Mouse (Mus musculus): ENCODE results near the gene Gtf2e1. TPM values are rescaled to one million over a fixed set of nuclear protein-coding genes. Genes with fewer than 3 reads are reported as not detected.

The Gtf2e1 gene
- 24.5 and 25.0 TPM in 2 replicates for polyA plus RNA-seq (2015; fragmentation: Nextera tagmentation; extraction: Ambion mirVana)

- Histone ChIP-seq H3K4me3 (peak within 1 kb of the TSS; percentile 64), H3K36me3 (peaks cover 19% of the 10 kb centered on the region; the same call in 1 of the 2 replicates), H3K4me1 (peaks cover 14% of the 10 kb centered on the region), H3K27ac (peak within 1 kb of the TSS; percentile 97), H3K9ac (peak within 1 kb of the TSS; percentile 82), H3K27me3 (no peaks in the 10 kb centered on the region), H3K4me2 (peak within 1 kb of the TSS; percentile 62), H3K9me3 (no peaks in the 10 kb centered on the region)
- 2% methylated on average over 41 of the region's 41 CpGs for WGBS
- ATAC-seq (ENCODE audit: insufficient number of reproducible peaks, low FRiP score, low TSS enrichment, low read depth) = peak; percentile 99
Measured at GRCm38 (mm10) chr16:37539611-37540580, at the start of gene Gtf2e1, which contains the start of gene Rabl3. Gene Gtf2e1, minus strand, starts transcription at chr16:37539789. Gene Rabl3, plus strand, starts transcription at chr16:37539885.

- WGBS = 80% methylated on average over 8 of the region's 8 CpGs
- no peak overlapping the region for H3K9ac ChIP-seq
- no peak overlapping the region for H3K27ac ChIP-seq
- no peaks in the 10 kb centered on the region for H3K27me3 ChIP-seq
- peaks cover 11% of the 10 kb centered on the region for H3K4me1 ChIP-seq
- H3K9me3 ChIP-seq = no peaks in the 10 kb centered on the region
- no peak overlapping the region for H3K4me3 ChIP-seq
- ATAC-seq (ENCODE audit: insufficient number of reproducible peaks, low FRiP score, low TSS enrichment, low read depth) = no peak
- peak overlapping the region; percentile 42; the same call in 1 of the 2 replicates for H3K4me2 ChIP-seq
- H3K36me3 ChIP-seq = no peaks in the 10 kb centered on the region
Measured at GRCm38 (mm10) chr16:37585129-37585563, 45.6 kb upstream of the Gtf2e1 start.

GRCm38 (mm10) chr16:37584218-37585035 lies 44.8 kb upstream of the Gtf2e1 start:
- Histone ChIP-seq H3K9ac (peak overlapping the region; percentile 2; the same call in 1 of the 2 replicates), H3K4me1 (peaks cover 11% of the 10 kb centered on the region), H3K9me3 (no peaks in the 10 kb centered on the region), H3K27ac (peak overlapping the region; percentile 52), H3K27me3 (no peaks in the 10 kb centered on the region), H3K36me3 (no peaks in the 10 kb centered on the region), H3K4me3 (peak overlapping the region; percentile 26), H3K4me2 (peak overlapping the region; percentile 42)
- ATAC-seq (ENCODE audit: insufficient number of reproducible peaks, low FRiP score, low TSS enrichment, low read depth) = peak; percentile 51
- 4% methylated on average over 25 of the region's 25 CpGs for WGBS

GRCm38 (mm10) chr16:37583801-37584200 lies 44.2 kb upstream of the Gtf2e1 start:
- ATAC-seq (ENCODE audit: insufficient number of reproducible peaks, low FRiP score, low TSS enrichment, low read depth) = no peak
- H3K27ac ChIP-seq = no peak overlapping the region
- 22% methylated on average over 6 of the region's 6 CpGs for WGBS
- no peaks in the 10 kb centered on the region for H3K9me3 ChIP-seq
- H3K9ac ChIP-seq = no peak overlapping the region
- 0 out of 2 replicates have a peak overlapping the region, but pooled peaks have one; percentile 26 for H3K4me3 ChIP-seq
- H3K4me1 ChIP-seq = peaks cover 11% of the 10 kb centered on the region
- no peaks in the 10 kb centered on the region for H3K27me3 ChIP-seq
- H3K36me3 ChIP-seq = no peaks in the 10 kb centered on the region
- H3K4me2 ChIP-seq = peak overlapping the region; percentile 42

- Histone ChIP-seq H3K9me3 (no peaks in the 10 kb centered on the region), H3K27ac (no peak overlapping the region), H3K36me3 (no peaks in the 10 kb centered on the region), H3K4me2 (no peak overlapping the region), H3K4me3 (no peak overlapping the region), H3K4me1 (peaks cover 11% of the 10 kb centered on the region), H3K9ac (no peak overlapping the region), H3K27me3 (no peaks in the 10 kb centered on the region)
- 89% methylated on average over 3 of the region's 3 CpGs for WGBS
- no peak for ATAC-seq (ENCODE audit: insufficient number of reproducible peaks, low FRiP score, low TSS enrichment, low read depth)
Measured at GRCm38 (mm10) chr16:37583306-37583705, 43.7 kb upstream of the Gtf2e1 start.

GRCm38 (mm10) chr16:37581901-37582300 lies 42.3 kb upstream of the Gtf2e1 start:
- Histone ChIP-seq H3K4me2 (no peak overlapping the region), H3K27me3 (no peaks in the 10 kb centered on the region), H3K4me3 (no peak overlapping the region), H3K36me3 (no peaks in the 10 kb centered on the region), H3K9me3 (no peaks in the 10 kb centered on the region), H3K4me1 (peaks cover 11% of the 10 kb centered on the region), H3K27ac (no peak overlapping the region), H3K9ac (no peak overlapping the region)
- no peak for ATAC-seq (ENCODE audit: insufficient number of reproducible peaks, low FRiP score, low TSS enrichment, low read depth)
- 88% methylated on average over 3 of the region's 3 CpGs for WGBS

- no peaks in the 10 kb centered on the region for H3K27me3 ChIP-seq
- no peak overlapping the region for H3K27ac ChIP-seq
- peaks cover 11% of the 10 kb centered on the region for H3K4me1 ChIP-seq
- H3K36me3 ChIP-seq = no peaks in the 10 kb centered on the region
- 80% methylated on average over 4 of the region's 4 CpGs for WGBS
- no peak for ATAC-seq (ENCODE audit: insufficient number of reproducible peaks, low FRiP score, low TSS enrichment, low read depth)
- no peaks in the 10 kb centered on the region for H3K9me3 ChIP-seq
- H3K4me2 ChIP-seq = no peak overlapping the region
- no peak overlapping the region for H3K4me3 ChIP-seq
- H3K9ac ChIP-seq = no peak overlapping the region
Measured at GRCm38 (mm10) chr16:37580651-37581050, 41.1 kb upstream of the Gtf2e1 start.

- Histone ChIP-seq H3K27me3 (no peaks in the 10 kb centered on the region), H3K4me3 (no peak within 1 kb of the TSS), H3K36me3 (no peaks in the 10 kb centered on the region), H3K4me1 (peaks cover 11% of the 10 kb centered on the region), H3K4me2 (no peak within 1 kb of the TSS), H3K27ac (no peak within 1 kb of the TSS), H3K9ac (no peak within 1 kb of the TSS), H3K9me3 (no peaks in the 10 kb centered on the region)
- no peak for ATAC-seq (ENCODE audit: insufficient number of reproducible peaks, low FRiP score, low TSS enrichment, low read depth)
- 58% methylated on average over 4 of the region's 4 CpGs for WGBS
Measured at GRCm38 (mm10) chr16:37579994-37580393, 40.4 kb upstream of the Gtf2e1 start, which contains the start of gene Hgd. Gene Hgd, plus strand, starts transcription at chr16:37580153.

GRCm38 (mm10) chr16:37579591-37579990 lies 40.0 kb upstream of the Gtf2e1 start:
- WGBS = 83% methylated on average over 1 of the region's 1 CpGs
- Histone ChIP-seq H3K4me2 (no peak overlapping the region), H3K9me3 (no peaks in the 10 kb centered on the region), H3K36me3 (no peaks in the 10 kb centered on the region), H3K4me3 (no peak overlapping the region), H3K9ac (no peak overlapping the region), H3K27ac (no peak overlapping the region), H3K4me1 (peaks cover 10% of the 10 kb centered on the region), H3K27me3 (no peaks in the 10 kb centered on the region)
- no peak for ATAC-seq (ENCODE audit: insufficient number of reproducible peaks, low FRiP score, low TSS enrichment, low read depth)

- 78% methylated on average over 1 of the region's 3 CpGs for WGBS
- ATAC-seq (ENCODE audit: insufficient number of reproducible peaks, low FRiP score, low TSS enrichment, low read depth) = no peak
Measured at GRCm38 (mm10) chr16:37575325-37575724, 35.7 kb upstream of the Gtf2e1 start.

GRCm38 (mm10) chr16:37573061-37573460 lies 33.5 kb upstream of the Gtf2e1 start:
- Histone ChIP-seq H3K27ac (no peak overlapping the region), H3K27me3 (no peaks in the 10 kb centered on the region)
- 93% methylated on average over 5 of the region's 5 CpGs for WGBS

More at GRCm38 (mm10) chr16:37575325-37575724, 35.7 kb upstream of the Gtf2e1 start:
- Histone ChIP-seq H3K9me3 (no peaks in the 10 kb centered on the region), H3K36me3 (no peaks in the 10 kb centered on the region), H3K27ac (no peak overlapping the region), H3K4me3 (no peak overlapping the region), H3K4me1 (0 out of 2 replicates have a peak, but pooled peaks cover 9% of the 10 kb centered on the region), H3K27me3 (no peaks in the 10 kb centered on the region), H3K9ac (no peak overlapping the region), H3K4me2 (no peak overlapping the region)

More at GRCm38 (mm10) chr16:37573061-37573460, 33.5 kb upstream of the Gtf2e1 start:
- Histone ChIP-seq H3K4me2 (no peak overlapping the region), H3K9ac (no peak overlapping the region), H3K9me3 (no peaks in the 10 kb centered on the region), H3K4me3 (no peak overlapping the region), H3K36me3 (no peaks in the 10 kb centered on the region), H3K4me1 (0 out of 2 replicates have a peak, but pooled peaks cover 9% of the 10 kb centered on the region)
- no peak for ATAC-seq (ENCODE audit: insufficient number of reproducible peaks, low FRiP score, low TSS enrichment, low read depth)
